Mouse (Mus musculus): ENCODE measurements around the gene Osbpl10. TPM values are rescaled to one million over a fixed set of nuclear protein-coding genes. Genes with fewer than 3 reads are reported as not detected.
"Not testable (repeated sequence)": the region's sequence is repeated elsewhere in the genome, so short reads cannot be mapped to it uniquely, and the experiment has no call there.

Osbpl10 gene
- polyA plus RNA-seq, 1 experiment from 2014 or later: 0.66 TPM

GRCm38 (mm10) chr9:115272451-115272850 is 294.1 kb downstream of the Osbpl10 start:
- not testable (repeated sequence) for H3K27me3 ChIP-seq (replicated peaks; ENCODE audit: control insufficient read depth, insufficient read depth, low read length); H3K4me3 ChIP-seq (ENCODE audit: low read depth, low read length); H3K9ac ChIP-seq (ENCODE audit: low read depth, low read length); ATAC-seq (replicated peaks; ENCODE audit: low FRiP score); H3K27ac ChIP-seq (ENCODE audit: low read depth, low read length); H3K36me3 ChIP-seq (ENCODE audit: control insufficient read depth, insufficient read depth, low read length); H3K4me1 ChIP-seq (replicated peaks; ENCODE audit: control insufficient read depth, insufficient read depth, low read length); H3K9me3 ChIP-seq (ENCODE audit: control insufficient read depth, low read length); H3K4me2 ChIP-seq; DNase-seq (ENCODE audit: low spot score)
- whole genome bisulfite sequencing: 84% methylated on average over 2 of the region's 5 CpGs

DNA sequence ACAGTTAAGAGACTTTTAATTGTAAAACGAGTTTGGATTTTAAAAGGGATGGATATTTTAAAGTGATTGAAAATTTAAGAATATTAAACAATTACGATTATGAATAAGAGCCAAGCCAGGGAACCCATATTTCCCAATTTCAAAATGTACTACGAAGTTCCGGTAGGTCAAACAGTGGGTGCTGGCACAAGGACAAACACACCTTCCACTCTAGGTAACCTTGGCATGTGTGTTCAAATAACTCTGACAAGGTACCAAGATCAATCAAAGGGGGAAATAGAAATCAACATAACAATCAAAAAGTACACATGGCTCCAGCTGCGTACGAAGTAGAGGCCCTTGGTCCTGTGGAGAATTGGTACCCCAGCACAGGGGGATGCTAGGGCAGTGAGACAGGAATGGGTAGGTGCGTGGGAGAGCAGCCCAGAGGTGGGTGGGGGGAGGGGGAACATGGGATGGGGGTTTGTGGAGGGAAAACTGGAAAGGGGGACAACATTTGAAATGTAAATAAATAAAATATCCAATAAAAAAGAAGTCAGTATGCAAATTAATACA is 294.8 kb downstream of the Osbpl10 start:
- no peaks in the 10 kb centered on the region for H3K27me3 ChIP-seq (replicated peaks; ENCODE audit: control insufficient read depth, insufficient read depth, low read length)
- H3K9ac ChIP-seq (ENCODE audit: low read depth, low read length): no peak overlapping the region
- ATAC-seq (replicated peaks; ENCODE audit: low FRiP score) (no peak), DNase-seq (ENCODE audit: low spot score) (no peak)
- H3K4me3 ChIP-seq (ENCODE audit: low read depth, low read length): no peak overlapping the region
- no peaks in the 10 kb centered on the region for H3K9me3 ChIP-seq (ENCODE audit: control insufficient read depth, low read length)
- no peaks in the 10 kb centered on the region for H3K4me1 ChIP-seq (replicated peaks; ENCODE audit: control insufficient read depth, insufficient read depth, low read length)
- H3K4me2 ChIP-seq: no peak overlapping the region
- WGBS: 81% methylated on average over 7 of the region's 7 CpGs
- H3K36me3 ChIP-seq (ENCODE audit: control insufficient read depth, insufficient read depth, low read length): peaks cover 9% of the 10 kb centered on the region; the same call in 1 of the 2 replicates
- no peak overlapping the region for H3K27ac ChIP-seq (ENCODE audit: low read depth, low read length)

GRCm38 (mm10) chr9:115274806-115275205 is 296.4 kb downstream of the Osbpl10 start:
- 79% methylated on average over 6 of the region's 6 CpGs for WGBS
- no peak for ATAC-seq (replicated peaks; ENCODE audit: low FRiP score)
- no peaks in the 10 kb centered on the region for H3K27me3 ChIP-seq (replicated peaks; ENCODE audit: control insufficient read depth, insufficient read depth, low read length)
- no peak for DNase-seq (ENCODE audit: low spot score)
- H3K9me3 ChIP-seq (ENCODE audit: control insufficient read depth, low read length): no peaks in the 10 kb centered on the region
- peaks cover 21% of the 10 kb centered on the region; the same call in 1 of the 2 replicates for H3K36me3 ChIP-seq (ENCODE audit: control insufficient read depth, insufficient read depth, low read length)
- no peak overlapping the region for H3K9ac ChIP-seq (ENCODE audit: low read depth, low read length)
- no peak overlapping the region for H3K27ac ChIP-seq (ENCODE audit: low read depth, low read length)
- H3K4me3 ChIP-seq (ENCODE audit: low read depth, low read length): no peak overlapping the region
- no peak overlapping the region for H3K4me2 ChIP-seq
- no peaks in the 10 kb centered on the region for H3K4me1 ChIP-seq (replicated peaks; ENCODE audit: control insufficient read depth, insufficient read depth, low read length)

GRCm38 (mm10) chr9:115278641-115279040 is 300.3 kb downstream of the Osbpl10 start:
- Histone ChIP-seq H3K4me1 (replicated peaks; ENCODE audit: control insufficient read depth, insufficient read depth, low read length) (no peaks in the 10 kb centered on the region; the same call in 1 of the 2 replicates), H3K9ac (ENCODE audit: low read depth, low read length) (no peak overlapping the region), H3K4me3 (ENCODE audit: low read depth, low read length) (no peak overlapping the region), H3K27me3 (replicated peaks; ENCODE audit: control insufficient read depth, insufficient read depth, low read length) (no peaks in the 10 kb centered on the region), H3K9me3 (ENCODE audit: control insufficient read depth, low read length) (no peaks in the 10 kb centered on the region), H3K4me2 (no peak overlapping the region), H3K36me3 (ENCODE audit: control insufficient read depth, insufficient read depth, low read length) (peaks cover 24% of the 10 kb centered on the region; the same call in 1 of the 2 replicates), H3K27ac (ENCODE audit: low read depth, low read length) (no peak overlapping the region)
- ATAC-seq (replicated peaks; ENCODE audit: low FRiP score): no peak
- DNase-seq (ENCODE audit: low spot score): no peak
- 91% methylated on average over 1 of the region's 1 CpGs for WGBS

Other genes with a start within 250 kb of the Osbpl10 start
- 36.6 and 40.6 TPM in 2 replicates for gene Cmtm6, start 247.5 kb upstream of the Osbpl10 start, polyA plus RNA-seq (2014; fragmentation: Nextera tagmentation; extraction: Ambion mirVana)
- gene Cmtm7, start 196.7 kb upstream of the Osbpl10 start, polyA plus RNA-seq (2014; fragmentation: Nextera tagmentation; extraction: Ambion mirVana): 93.7 and 99.4 TPM in 2 replicates
- 21.2 and 24.8 TPM in 2 replicates for gene Cmtm8, start 134.4 kb upstream of the Osbpl10 start, polyA plus RNA-seq (2014; fragmentation: Nextera tagmentation; extraction: Ambion mirVana)
- 18.2 TPM in 2 replicates for gene Gpd1l, start 44.6 kb upstream of the Osbpl10 start, polyA plus RNA-seq (2014; fragmentation: Nextera tagmentation; extraction: Ambion mirVana)
- 358 and 423 TPM in 2 replicates for gene Rps27rt, start 4.2 kb downstream of the Osbpl10 start, polyA plus RNA-seq (2014; fragmentation: Nextera tagmentation; extraction: Ambion mirVana)

Measured in liver, embryonic 11.5 days (tissue).